Mouse (Mus musculus) heart, adult 18-20 months (tissue): ENCODE measurements at regions not wholly inside any gene's neighbourhood (a gene's known extent, or its start where the extent isn't known, plus 50 kb on each side); places are given as distances from the start of the nearest gene placed in this dataset.
"Not testable (repeated sequence)": the region's sequence is repeated elsewhere in the genome, so short reads cannot be mapped to it uniquely, and the experiment has no call there.

Experiments
- DNase-seq, 2 experiments: peaks; one replicate each; pipeline ENCODE4 v3.0.0; 2021 to 2022; ENCODE audit warnings: mixed read lengths in 1 of 2

- no peak for DNase-seq
Measured at GRCm38 (mm10) chr14:90062855-90063254, 1591.7 kb upstream of the Pcdh20 start.

GRCm38 (mm10) chr14:90049806-90050205 lies 1578.6 kb upstream of the Pcdh20 start:
- peak; percentile 33 to 39 for DNase-seq

DNA sequence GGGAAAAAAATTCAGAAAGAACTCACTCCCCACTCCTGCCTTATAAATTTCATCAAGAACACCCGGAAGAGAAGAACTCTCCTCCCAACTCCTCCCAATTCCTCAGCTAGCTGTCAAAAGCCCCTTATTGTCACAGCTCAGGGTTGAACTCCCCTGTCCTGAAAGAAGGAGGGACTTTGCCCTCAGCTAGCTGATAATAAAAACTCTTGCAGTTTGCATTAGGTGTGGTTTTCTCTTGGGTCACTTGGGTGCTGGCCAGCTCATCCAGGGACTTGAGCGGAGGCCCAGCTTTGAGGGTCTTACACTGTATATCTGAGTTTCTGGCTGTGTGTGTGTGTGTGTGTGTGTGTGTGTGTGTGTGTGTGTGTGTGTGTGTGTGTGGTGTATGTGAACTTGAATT lies 1577.6 kb upstream of the Pcdh20 start:
- not testable (repeated sequence) for DNase-seq
